Mouse (Mus musculus): ENCODE measurements around the gene Zfp51. TPM values are rescaled to one million over a fixed set of nuclear protein-coding genes. Genes with fewer than 3 reads are reported as not detected.

The Zfp51 gene
- polyA plus RNA-seq, 1 experiment from 2014 or later: 16.7 TPM

GRCm38 (mm10) chr17:21509756-21510155, 59.6 kb downstream of the Zfp51 start:
- Histone ChIP-seq H3K4me1 (ENCODE audit: control insufficient read depth, insufficient read depth, low read length) (no peaks in the 10 kb centered on the region), H3K9ac (ENCODE audit: low read length) (no peak overlapping the region), H3K27ac (ENCODE audit: low read depth, low read length) (no peak overlapping the region), H3K27me3 (ENCODE audit: control insufficient read depth, insufficient read depth, low read length) (no peaks in the 10 kb centered on the region), H3K36me3 (ENCODE audit: control insufficient read depth, insufficient read depth, low read length) (peaks cover 5% of the 10 kb centered on the region; the same call in 1 of the 2 replicates), H3K4me3 (ENCODE audit: low read depth, low read length) (no peak overlapping the region), H3K9me3 (ENCODE audit: control insufficient read depth, low read length) (no peaks in the 10 kb centered on the region), H3K4me2 (no peak overlapping the region)
- ATAC-seq (ENCODE audit: low FRiP score) (no peak), DNase-seq (ENCODE audit: low spot score, missing footprints) (no peak)

Other genes starting within 250 kb of the Zfp51 start
- gene Vmn1r234, start 224.3 kb upstream of the Zfp51 start, polyA plus RNA-seq (2014; fragmentation: Nextera tagmentation; extraction: Ambion mirVana): not detected in 2 replicates
- gene Vmn1r235, start 194.0 kb upstream of the Zfp51 start, polyA plus RNA-seq (2014; fragmentation: Nextera tagmentation; extraction: Ambion mirVana): not detected in 2 replicates
- gene Vmn1r236, start 167.4 kb upstream of the Zfp51 start, polyA plus RNA-seq (2014; fragmentation: Nextera tagmentation; extraction: Ambion mirVana): not detected in 2 replicates
- not detected in 2 replicates for gene Vmn1r237, start 138.5 kb upstream of the Zfp51 start, polyA plus RNA-seq (2014; fragmentation: Nextera tagmentation; extraction: Ambion mirVana)
- gene Zfp677, start 66.6 kb upstream of the Zfp51 start, polyA plus RNA-seq (2014; fragmentation: Nextera tagmentation; extraction: Ambion mirVana): 2.9 and 3.3 TPM in 2 replicates
- gene Zfp54, start 27.1 kb upstream of the Zfp51 start, polyA plus RNA-seq (2014; fragmentation: Nextera tagmentation; extraction: Ambion mirVana): 2.3 and 3.6 TPM in 2 replicates
- gene Zfp53, start 38.6 kb downstream of the Zfp51 start, polyA plus RNA-seq (2014; fragmentation: Nextera tagmentation; extraction: Ambion mirVana): 10.9 and 12.4 TPM in 2 replicates
- 1.6 TPM in 2 replicates for gene Zfp52, start 85.2 kb downstream of the Zfp51 start, polyA plus RNA-seq (2014; fragmentation: Nextera tagmentation; extraction: Ambion mirVana)
- 19.5 and 21.3 TPM in 2 replicates for gene Zfp948, start 116.6 kb downstream of the Zfp51 start, polyA plus RNA-seq (2014; fragmentation: Nextera tagmentation; extraction: Ambion mirVana)
- 8.5 and 9.5 TPM in 2 replicates for gene Zfp983, start 200.2 kb downstream of the Zfp51 start, polyA plus RNA-seq (2014; fragmentation: Nextera tagmentation; extraction: Ambion mirVana)
- gene Gm10226, start 241.5 kb downstream of the Zfp51 start, polyA plus RNA-seq (2014; fragmentation: Nextera tagmentation; extraction: Ambion mirVana): 18.2 and 19.4 TPM in 2 replicates